Mouse (Mus musculus) ES-Bruce4 (cell line): ENCODE measurements around the gene Phldb3.

ENCODE experiments used
- CTCF ChIP-seq: IDR thresholded peaks from one replicate; pipeline ENCODE4 v1.8.1; 2011; ENCODE audit warnings: low read depth, low read length
- POLR2A ChIP-seq: IDR thresholded peaks from one replicate; pipeline ENCODE4 v1.8.1; 2011; ENCODE audit warnings: low read length; ENCODE audit not compliant: insufficient read depth

DNA sequence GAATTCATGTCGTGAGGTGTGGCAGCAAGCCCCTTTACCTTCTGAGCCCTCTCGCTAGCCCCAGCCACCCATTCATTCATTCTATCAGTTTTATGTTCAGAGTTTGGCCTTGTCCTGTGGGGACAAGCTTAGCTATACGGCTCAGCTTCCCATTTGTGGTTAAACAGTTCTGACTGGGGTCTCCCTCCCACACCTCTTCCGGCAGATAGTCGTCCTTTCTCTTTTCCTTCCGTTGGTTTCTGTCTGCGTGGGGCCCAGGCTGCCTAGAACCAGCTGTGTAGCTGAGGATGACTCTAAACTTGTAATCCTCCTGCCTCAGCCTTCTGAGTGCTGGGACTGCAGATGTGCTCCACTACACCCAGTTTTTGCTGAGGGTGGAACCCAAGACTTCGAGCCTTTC lies 7.2 kb downstream of the Phldb3 start:
- no peak for TF ChIP-seq CTCF
- TF ChIP-seq POLR2A, result no peak
